Mouse (Mus musculus): ENCODE results near the gene Nrxn2.

DNA sequence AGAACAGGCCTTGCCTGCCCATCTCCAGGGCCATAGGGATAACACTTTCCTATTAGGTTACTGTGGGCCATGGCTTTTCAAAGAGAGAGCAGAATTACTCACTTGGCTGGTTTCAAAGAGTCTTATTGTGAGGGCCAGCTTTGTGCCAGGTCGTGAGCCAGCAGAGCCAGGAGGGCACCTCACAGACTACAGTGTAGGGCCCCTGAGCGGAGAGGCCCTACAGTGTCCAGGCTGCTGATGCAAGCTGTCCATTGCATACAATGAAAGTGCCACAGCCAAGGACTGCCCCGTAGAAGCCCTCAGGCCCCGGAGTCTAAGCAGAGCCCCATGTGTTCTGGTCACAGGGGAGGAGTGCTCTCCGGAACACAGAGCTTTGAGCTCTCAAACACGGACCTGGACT is 64.4 kb downstream of the Nrxn2 start:
- TF ChIP-seq CTCF (IDR thresholded peaks at IDR 0.05; ENCODE audit: extremely low read depth, insufficient read length, insufficient replicate concordance, low read depth, low read length) (no peak), POLR2A (IDR thresholded peaks at IDR 0.05; ENCODE audit: low read depth, low read length) (no peak)

Data from small intestine, adult 2 months (tissue).